Mouse (Mus musculus) gastrocnemius, postnatal 4 days (tissue): ENCODE results near the gene Scube3. TPM values are rescaled to one million over a fixed set of nuclear protein-coding genes. Genes with fewer than 3 reads are reported as not detected.

Experiments used
- DNase-seq, 2 experiments: peaks; one replicate each; pipeline ENCODE4 v3.0.0; 2021 to 2022; ENCODE audit warnings: low spot score in 2 of 2, mixed read lengths in 2 of 2
- long read RNA-seq, 2 experiments: library from polyadenylated mRNA; stranded (forward); transcript quantifications; one replicate each; pipeline ENCODE4 v2.0.0; 2021
- total RNA-seq, 2 experiments: library from RNA; stranded (reverse); gene quantifications; 2 replicates each; pipeline ENCODE4 v1.2.3; 2021

Scube3 gene
- total RNA-seq = 1 to 10 TPM; 1.6 to 2.4 TPM
- long read RNA-seq, experiment 1, partial matches to known transcripts = 1 of 1 reads
- long read RNA-seq, experiment 1, other reads (novel, unspliced or antisense) = 0 of 1 reads
- long read RNA-seq, experiment 2 = 0 reads

DNA sequence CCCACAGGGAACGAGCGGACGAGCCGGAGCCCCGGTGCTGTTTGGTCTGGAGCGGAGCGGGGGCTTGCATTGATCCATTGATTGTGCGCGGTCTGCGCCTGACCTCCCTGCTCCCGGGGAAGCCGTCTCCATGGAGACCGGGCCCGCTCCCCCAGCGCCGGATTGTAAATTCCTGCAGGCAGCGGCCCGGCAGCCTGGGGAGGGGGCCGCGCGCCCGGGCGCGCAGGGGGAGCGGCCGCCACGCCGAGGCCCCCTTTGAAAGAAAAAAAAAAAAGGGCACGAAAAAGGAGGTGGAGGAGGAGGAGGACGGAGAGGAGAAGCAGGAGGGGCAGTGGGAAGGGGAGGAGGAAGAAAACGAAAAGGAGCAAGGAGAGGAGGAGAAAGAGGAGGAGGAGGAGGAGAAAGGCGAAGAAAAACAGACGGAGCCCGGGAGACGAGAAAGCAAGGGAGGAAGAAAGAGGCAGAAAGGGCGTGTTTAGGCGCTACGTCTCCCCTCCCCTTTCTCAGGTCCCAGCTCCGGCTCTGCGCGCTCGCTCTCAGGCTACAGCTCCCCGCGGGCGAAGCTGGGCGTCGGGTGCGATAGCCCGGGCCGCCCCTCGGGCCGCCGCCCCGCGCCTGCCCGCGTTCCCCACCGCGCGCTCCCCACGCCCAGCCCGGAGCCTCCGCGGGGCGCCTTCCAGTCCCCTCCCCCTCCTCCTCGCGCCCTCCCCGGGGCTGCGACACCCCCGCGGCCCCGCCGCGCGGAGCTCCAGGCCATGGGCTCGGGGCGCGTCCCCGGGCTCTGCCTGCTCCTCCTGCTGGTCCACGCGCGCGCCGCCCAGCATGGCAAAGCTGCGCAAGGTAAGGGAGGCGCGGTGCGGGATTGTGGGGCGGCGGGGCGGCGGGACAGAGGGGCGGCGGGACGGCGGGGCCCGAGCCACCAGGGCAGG lies at the start of gene Scube3:
Gene Scube3 (plus strand): TSS at position 371 of the 929 bp plus-strand sequence.
- DNase-seq = no peak

- no peak for DNase-seq
These were observed 49.6 kb upstream of the Scube3 start for GRCm38 (mm10) chr17:28092297-28092696.

DNA sequence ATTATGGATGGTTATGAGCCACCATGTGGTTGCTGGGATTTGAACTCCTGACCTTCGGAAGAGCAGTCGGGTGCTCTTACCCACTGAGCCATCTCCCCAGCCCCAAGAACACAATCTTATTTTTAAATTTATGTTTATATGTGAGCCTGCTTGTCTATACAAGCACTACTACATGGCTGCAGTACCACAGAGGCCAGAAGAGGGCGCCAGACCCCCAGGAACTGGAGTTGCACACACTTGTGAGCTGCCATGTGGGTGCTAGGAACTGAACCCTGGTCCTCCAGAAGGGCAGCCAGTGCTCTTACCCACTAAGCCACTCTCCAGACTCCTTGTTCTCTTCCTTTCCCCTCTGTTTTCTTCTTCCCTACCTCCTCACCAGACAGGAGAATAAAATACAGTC lies 48.1 kb upstream of the Scube3 start:
- DNase-seq = no peak

GRCm38 (mm10) chr17:28096418-28096817 lies 45.5 kb upstream of the Scube3 start:
- DNase-seq = no peak

- DNase-seq = no peak
These were observed 44.6 kb upstream of the Scube3 start for GRCm38 (mm10) chr17:28097308-28097707.

- no peak for DNase-seq
These were observed 42.9 kb upstream of the Scube3 start for GRCm38 (mm10) chr17:28099086-28099485.

DNA sequence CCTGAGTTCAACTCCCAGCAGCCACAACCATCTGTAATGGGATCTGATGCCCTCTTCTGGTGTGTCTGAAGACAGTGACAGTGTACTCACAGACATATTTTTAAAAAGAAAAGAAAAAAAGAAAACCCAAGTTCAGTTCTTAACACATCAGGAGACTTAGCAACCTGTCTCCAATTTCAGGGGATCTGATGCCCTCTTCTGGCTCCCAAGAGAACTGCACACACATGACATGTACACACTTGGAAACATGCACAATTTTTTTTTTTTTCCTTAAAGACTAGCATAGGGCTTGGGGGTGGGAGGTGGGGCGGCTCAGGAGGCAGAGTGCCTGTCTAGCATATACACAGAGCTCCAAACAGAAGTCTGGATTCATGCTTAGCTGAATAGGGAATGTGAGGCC lies 41.3 kb upstream of the Scube3 start:
- DNase-seq = no peak

DNA sequence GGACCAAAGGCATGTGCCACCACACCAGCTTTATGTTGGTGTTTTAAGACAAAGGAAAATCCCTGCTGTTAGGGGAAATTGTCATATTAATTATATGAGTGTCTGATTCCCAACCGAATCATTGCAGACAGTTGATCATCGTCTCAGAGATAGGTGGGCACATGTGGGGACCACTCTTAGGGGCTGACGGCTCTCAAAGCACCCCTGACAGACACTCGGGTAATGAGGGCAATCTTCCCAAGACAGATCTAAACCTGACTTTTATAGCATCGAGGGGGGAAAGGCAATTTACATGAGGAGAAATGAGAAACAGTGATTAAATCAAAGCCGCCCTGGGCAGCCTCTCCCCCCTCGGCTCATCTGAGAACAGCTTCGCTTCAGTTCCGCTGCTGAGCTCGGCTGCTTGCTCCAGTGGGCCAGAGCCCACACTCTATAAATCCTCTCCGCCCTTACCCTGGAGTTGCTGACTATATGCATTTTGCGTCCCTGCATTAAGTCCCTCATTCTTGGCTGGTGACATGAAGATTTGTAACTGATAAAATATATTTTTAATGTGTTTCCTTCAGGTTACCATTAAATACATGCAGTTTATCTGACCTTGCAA lies 40.6 kb upstream of the Scube3 start:
- no peak for DNase-seq

GRCm38 (mm10) chr17:28101902-28102319 lies 40.0 kb upstream of the Scube3 start:
- no peak for DNase-seq

DNA sequence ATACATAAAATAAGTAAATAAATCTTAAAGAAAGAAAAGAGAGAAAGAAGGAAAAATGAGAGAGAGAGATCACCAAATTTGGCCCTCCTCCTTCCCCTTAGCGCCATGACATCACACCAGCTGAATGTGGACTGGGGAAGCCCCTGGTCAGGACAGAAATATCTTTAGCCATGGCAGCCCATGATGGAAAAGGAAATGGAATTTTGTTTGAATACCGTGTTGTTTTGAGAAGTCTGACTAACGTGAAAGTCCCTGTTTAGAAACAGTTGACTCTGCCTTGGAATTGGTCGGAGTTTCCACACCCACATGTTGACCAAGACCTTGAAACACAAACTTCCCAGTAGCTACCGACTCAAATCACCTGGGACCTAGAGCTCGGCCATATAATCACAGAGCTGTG lies 37.5 kb upstream of the Scube3 start:
- DNase-seq = no peak

DNA sequence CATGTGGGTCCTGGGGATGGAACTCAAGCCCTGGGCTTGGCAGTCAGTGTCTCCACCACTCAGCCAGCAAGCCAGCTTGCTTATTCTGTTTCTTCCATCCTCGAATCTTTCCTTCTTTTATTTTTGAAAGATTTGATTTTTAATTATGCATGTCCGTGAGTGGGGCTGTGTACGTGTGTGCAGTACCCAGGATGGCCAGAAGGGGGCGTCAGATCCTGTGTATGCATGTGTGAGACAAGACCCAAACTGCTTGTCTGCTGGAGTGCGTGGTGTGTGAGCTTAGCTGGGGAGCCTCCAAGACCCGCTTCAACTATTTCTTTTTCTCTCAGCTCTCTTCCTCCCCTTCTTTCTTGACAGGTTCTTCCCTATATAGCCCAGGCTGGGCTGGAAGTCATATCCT lies 35.6 kb upstream of the Scube3 start:
- no peak for DNase-seq

DNA sequence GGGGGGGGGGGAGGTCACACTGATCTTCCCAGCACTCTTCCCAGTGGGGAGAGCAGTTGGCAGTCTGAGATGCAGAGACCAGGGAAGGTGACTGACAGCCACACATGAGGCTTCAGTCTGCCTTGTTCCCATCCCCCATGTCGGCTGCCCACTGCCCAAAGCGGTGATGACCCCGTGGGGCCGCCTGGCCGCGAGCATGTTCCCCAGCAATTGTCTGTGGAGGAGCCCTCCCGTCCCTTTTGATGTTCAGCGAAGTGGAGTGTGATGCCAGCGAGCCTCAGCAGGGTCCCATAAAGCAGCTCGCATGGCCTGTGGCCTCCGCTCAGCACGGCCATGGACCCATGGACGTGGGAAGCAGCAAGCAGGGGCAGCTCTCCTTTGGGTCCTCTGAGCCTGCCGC lies 34.7 kb upstream of the Scube3 start:
- no peak for DNase-seq

DNA sequence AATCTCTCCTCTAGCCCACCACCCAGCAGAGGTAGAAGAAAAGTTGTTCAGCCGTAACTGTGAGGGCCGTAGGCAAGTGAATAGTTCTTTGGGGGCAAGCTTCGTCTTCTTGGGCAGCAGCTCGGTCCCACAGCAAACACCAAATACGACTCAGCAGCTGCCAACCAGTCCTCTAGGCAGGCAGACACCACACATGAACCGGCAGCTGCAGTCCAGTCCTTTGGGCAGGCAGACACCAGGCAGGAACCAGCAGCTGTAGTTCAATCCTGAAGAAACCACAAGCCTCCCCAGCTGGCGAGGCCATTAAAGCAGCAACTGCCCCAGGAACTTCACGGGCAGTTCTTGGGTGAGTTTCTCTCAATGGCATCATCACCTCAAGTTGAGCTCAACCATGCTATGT lies 29.7 kb upstream of the Scube3 start:
- no peak for DNase-seq

GRCm38 (mm10) chr17:28116335-28116734 lies 25.6 kb upstream of the Scube3 start:
- DNase-seq = no peak

DNA sequence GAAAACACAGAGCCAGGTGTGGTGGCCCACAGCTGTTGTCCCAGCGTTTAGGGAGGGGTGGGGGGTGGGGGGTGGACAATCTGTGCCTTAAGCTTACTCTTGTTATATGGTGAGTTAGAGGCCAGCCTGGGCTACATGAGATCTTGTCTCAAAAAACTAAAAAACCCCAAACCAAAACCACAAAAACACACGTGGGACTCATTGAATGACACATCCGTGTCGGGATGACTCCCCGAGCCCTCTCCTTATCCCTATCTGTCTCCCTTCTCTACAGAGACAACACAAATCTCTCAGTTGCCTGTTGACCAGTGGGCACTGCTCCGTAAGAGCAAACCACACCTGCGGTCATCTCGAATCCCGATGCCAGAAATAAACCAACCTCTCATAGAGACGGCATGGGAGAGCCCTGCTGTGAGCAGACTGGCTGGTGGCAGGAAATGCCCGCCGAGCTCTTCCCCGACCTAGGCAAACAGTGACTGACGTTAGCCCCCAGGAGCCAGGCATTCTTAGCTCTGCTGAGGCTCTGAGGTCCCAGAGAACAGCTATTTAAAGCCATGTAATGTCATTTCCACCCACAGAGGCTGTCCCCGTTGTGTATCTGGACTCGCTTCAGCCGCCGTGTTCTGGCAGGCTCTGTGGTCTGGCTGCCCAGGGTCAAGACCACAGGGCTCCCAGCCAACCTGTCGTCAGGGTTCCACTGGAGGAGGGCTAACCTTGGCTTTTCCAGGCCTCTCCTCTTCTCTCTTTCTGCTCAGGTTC lies 24.3 kb upstream of the Scube3 start:
- no peak for DNase-seq

GRCm38 (mm10) chr17:28120460-28120859 lies 21.5 kb upstream of the Scube3 start:
- no peak for DNase-seq

- DNase-seq = no peak
These were observed 19.0 kb upstream of the Scube3 start for GRCm38 (mm10) chr17:28122949-28123348.

DNA sequence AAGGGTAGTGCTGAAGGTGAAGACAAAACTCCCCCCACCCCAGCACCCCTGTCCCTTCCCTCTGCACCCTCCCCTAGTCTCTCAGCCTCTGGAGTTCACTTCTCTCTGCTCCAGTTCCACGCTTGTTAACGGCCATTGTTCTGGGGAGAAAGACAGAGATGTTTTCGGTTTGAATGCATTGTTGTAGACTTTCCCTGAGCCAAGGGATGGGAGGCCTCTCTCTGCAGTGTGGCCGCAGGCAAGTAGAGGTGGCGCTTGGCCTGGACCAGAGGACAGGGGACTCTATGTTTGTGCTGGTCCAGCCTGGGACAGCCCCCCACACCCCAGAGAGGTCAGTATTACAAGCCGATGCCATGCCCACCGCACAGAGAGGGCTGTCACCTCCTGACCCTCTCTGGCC lies 18.3 kb upstream of the Scube3 start:
- DNase-seq = no peak

DNA sequence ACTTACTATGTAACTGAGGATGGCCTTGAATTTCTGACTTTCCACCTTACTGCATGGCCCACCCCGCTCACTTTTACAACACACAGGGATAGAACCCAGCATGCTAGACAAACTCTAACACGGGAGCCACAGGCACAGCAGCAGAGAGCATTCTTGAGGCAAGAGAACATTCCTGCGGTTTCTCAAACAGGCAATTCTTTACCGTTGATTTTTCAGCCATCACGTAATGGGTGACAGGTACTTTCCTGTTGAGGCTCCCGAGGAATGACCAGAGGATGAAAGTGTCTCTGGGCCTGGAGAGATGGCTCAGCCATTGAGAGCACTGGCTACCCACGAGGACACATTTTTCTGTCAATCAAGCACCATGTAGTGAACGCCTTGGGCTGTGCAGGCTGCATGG lies 17.6 kb upstream of the Scube3 start:
- DNase-seq = no peak

GRCm38 (mm10) chr17:28129796-28130195 lies 12.1 kb upstream of the Scube3 start:
- no peak for DNase-seq

- no peak for DNase-seq
These were observed 11.4 kb upstream of the Scube3 start for GRCm38 (mm10) chr17:28130391-28131125.
